Mouse (Mus musculus) testis, postnatal 14 days (tissue): ENCODE measurements around the gene Sergef.
"Not testable (repeated sequence)": the region's sequence is repeated elsewhere in the genome, so short reads cannot be mapped to it uniquely, and the experiment has no call there.

ENCODE experiments used
- DNase-seq: peaks from one replicate; pipeline ENCODE4 v3.0.0; 2021; ENCODE audit warnings: low spot score

Gene Sergef

GRCm38 (mm10) chr7:46575897-46576296 is 63.7 kb downstream of the Sergef start:
- DNase-seq = no peak

GRCm38 (mm10) chr7:46572803-46573594 is 66.6 kb downstream of the Sergef start:
- no peak for DNase-seq

- DNase-seq = not testable (repeated sequence)
Measured at GRCm38 (mm10) chr7:46569509-46569908, 70.1 kb downstream of the Sergef start.

DNA sequence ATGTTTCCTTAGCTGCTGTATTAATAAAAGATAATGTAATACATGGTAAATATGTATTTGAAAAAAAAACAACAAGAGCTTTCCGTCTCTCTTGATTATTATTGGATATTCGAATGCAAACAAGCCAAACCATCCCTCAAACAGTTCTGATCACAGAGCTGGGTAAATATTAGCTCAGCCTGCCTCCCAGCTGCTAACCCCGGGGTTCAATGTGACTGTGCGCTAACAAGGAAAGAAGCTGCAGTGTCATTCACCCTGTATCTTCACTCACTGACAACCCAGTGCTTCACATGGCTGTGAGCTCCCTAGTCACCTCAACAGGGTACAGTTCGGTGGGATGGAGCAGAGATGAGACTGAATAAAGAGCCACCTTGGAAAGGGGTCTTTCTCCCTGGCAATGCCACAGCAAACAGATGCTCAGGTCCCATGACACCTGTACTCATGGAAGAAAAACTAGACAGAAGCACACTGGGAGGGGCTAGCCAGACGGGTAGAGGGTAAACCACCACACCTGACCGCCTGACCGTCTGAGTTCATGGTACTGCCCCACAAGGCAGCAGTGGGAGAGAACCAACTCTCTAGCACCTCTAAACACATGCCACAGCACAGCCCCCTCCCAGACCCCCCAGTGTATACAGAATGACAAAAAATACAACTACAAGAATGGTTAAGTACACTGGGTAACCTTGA is 73.1 kb downstream of the Sergef start:
- DNase-seq = no peak

GRCm38 (mm10) chr7:46565374-46565773 is 74.2 kb downstream of the Sergef start:
- peak; percentile 28 for DNase-seq

DNA sequence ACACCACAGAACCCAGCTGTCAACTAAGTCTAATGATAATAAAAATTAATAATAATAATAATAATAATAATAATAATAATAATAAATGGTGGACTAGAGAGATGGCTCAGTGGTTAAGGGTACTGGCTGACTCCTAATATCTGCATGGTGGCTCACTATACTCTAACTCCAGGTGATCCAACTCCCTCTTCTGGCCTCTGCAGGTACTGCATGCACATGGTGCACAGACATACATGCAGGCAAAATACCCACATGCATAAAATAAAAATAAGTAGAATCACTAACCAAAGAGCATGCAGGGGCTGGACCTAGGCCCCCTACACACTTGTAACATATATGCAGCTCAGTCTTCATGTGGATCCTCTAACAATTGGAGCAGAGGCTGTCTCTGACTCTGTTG is 75.8 kb downstream of the Sergef start:
- DNase-seq = peak; percentile 28

GRCm38 (mm10) chr7:46560061-46560460 is 79.5 kb downstream of the Sergef start:
- no peak for DNase-seq

DNA sequence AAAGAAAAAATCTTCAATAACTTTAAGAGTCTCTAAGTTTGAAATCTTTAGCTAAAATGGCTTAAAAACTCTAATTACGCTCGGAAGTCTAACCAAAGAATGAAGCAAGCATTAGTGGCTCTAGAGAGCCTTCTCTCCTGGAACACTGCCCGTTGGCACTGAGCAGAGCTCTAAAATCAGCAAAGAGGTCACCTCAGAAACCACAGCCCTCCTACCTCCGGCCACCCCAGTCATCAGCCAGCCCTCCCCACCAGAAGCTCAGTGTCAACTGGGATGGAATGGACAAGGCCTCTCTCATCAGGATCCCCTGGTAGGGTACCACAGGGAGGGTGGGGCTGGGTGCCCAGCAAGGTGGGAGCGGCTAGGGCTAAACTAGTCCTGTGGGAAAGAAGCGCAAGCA is 80.0 kb downstream of the Sergef start:
- DNase-seq = no peak

- DNase-seq = no peak
Measured at GRCm38 (mm10) chr7:46559006-46559405, 80.6 kb downstream of the Sergef start.

DNA sequence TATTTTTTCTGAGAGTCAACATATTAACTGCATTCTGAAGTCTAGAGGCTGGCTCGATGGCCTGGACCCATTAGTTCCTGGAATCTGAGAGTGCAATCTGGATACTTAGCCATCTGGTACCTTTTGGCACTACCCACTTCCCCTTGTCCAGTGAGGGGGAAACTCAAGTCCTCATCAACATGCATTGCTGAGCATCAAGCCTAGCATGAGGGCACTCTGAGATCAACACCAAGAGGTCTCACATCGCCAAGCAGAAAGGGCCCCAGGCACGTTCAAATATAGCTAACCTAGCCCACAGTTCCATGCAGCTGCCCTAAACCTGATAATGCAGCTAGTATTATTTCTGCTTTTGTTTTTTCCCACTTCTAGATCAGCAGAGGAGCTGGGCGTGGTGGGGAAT is 81.6 kb downstream of the Sergef start:
- no peak for DNase-seq

DNA sequence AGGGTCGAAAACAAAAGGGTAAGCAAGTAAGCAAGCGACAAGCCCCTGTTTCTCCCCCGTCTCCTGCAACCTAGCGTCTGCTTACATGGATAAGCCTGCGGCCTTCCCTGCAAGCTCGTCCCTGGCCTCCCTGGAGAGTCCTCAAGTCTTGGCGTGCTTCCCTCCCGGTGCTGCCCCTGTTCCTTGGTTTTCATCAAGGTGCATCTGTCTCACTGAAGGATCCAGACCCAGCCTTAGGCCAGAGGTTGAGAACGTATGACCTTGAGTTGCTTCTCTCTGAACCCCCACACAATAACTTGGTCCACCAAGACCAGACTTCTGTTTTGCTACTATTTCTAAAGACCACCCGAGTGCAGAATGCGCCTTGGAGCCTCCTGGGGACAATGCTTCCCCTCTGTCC is 82.2 kb downstream of the Sergef start:
- no peak for DNase-seq

- DNase-seq = no peak
Measured at GRCm38 (mm10) chr7:46556358-46557118, 83.1 kb downstream of the Sergef start.

GRCm38 (mm10) chr7:46555731-46556130 is 83.9 kb downstream of the Sergef start:
- DNase-seq = no peak

- no peak for DNase-seq
Measured at GRCm38 (mm10) chr7:46554855-46555254, 84.8 kb downstream of the Sergef start.

DNA sequence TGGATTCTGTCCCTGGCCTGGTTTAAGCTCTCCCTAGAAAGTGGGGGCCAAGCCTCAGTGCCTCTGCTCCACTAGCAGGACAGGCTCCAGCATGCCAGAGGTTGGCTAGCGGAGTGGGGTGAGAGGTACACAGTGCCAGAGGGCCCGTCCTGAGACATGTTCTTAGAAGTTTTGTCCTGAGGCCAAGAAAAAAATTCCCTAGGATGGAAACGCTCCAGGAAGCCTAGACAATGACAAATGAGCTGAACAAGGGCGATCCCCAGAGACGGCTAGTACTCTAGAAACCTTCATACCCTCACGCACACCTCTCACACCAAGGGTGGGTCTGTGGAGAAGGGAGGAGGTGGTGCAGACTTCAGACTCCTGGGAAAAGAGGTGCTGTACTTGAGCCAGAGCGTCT is 85.6 kb downstream of the Sergef start:
- peak; percentile 17 for DNase-seq

DNA sequence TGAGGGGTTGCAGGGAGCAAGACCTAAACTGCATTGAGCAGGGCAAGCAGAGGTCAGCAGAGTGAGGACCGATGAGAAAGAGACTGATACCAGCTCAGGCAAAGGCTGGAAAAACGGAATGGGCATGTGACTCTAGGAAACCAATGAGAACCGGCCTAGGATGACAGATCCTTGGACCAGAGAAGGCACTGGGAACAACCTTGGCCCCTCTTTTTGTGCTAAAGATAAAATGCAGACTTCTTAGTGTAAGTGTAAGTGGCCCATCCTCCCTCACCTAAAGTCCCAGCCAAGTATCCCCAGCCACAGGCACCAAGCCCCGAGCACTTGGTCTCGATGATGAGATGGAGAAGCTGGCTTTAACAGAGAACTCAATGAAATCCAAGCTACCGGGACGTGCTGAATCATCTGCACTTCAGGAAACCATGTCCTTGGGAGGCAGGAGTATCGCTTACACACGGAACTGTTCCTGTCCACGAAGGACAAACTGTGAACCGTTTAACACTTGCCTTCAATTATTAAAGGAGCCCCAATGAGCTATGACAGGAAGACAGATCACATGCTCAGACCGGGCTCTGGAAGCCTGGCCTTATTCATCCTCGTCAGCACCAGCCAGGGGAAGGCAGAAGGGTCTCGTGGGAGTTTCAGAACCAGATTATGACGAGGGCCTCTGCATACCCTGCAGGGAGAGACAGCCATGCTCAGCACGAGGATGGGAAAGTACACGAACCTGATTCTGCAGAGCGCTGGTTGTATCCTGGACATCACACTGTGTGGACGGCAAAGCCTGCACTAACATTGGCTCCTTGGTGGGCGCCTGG is 87.5 kb downstream of the Sergef start:
- no peak for DNase-seq

DNA sequence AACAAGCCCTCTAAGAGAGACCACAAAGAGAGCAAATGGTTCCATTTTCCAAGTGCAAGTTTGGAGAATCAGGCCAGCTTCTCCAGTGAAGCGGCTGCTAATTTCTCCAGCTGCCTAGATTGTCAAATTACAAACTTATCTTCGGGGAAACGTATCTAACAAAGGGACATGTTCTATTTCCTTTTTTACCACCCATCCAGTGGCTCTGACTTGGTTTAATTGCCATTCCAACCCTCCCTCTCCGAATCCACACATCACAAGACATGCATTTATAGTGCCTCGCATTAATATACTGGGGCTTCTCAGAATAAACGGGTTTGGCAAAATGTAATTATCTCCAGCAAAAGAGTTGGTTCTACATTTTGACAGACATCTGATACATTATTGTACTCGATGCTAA is 88.4 kb downstream of the Sergef start:
- DNase-seq = no peak

- DNase-seq = no peak
Measured at GRCm38 (mm10) chr7:46548124-46548523, 91.5 kb downstream of the Sergef start.

- no peak for DNase-seq
Measured at GRCm38 (mm10) chr7:46547642-46548041, 92.0 kb downstream of the Sergef start.

GRCm38 (mm10) chr7:46546539-46546938 is 93.1 kb downstream of the Sergef start:
- DNase-seq = peak; percentile 45

DNA sequence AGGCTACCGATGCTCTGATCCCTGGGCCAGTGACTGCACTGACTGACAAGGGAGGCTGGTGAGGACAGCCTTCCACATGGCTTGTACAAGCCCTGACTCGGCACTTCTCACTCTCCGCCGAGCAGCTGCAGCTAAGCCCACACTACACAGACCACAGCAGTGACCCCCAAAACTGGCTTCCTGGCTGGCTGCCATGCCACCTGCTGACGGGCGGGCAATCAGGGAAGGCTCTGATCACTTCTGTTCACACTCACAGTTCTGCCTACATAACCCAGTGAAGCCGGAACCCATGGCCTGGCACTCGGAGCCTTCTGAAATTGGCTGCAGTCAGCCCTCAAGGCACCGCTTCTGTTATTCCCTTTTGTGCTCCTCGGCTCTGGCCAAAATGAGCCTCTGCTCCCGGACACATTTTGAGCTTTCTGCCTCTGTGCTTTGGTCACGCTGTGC is 95.4 kb downstream of the Sergef start:
- no peak for DNase-seq

DNA sequence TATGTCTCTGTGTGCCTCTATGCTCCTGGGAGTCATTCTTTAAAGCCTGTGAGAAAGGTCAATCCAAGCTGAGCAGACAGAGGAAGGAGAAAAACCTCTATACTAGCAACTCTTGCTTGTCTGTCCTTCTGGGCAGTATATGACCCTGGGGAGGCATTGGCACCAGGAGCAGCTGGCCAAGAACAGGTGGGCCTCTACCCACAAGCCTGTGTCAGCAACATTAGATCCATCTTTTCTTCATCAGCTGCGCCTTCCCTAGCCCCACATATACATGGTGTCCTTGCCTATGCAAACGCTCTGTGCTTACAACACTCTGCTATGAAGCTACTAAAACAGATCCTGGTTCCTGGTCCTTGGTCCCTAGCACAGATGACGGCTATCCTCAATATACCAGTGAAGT is 97.5 kb downstream of the Sergef start:
- no peak for DNase-seq
